Mouse (Mus musculus) heart, postnatal 10 days (tissue): ENCODE measurements around the gene Cxadr. TPM values are rescaled to one million over a fixed set of nuclear protein-coding genes. Genes with fewer than 3 reads are reported as not detected.

Source experiments
- total RNA-seq, 2 experiments: library from RNA; stranded (reverse); gene quantifications; 2 replicates each; pipeline ENCODE4 v1.2.3; 2021

The Cxadr gene
- total RNA-seq, 2 experiments from 2014 or later: 41.4 to 48.1 TPM

Other genes with a start within 250 kb of the Cxadr start
- gene Btg3, start 75.7 kb downstream of the Cxadr start, total RNA-seq: 10 to 100 TPM; 16.1 to 18.9 TPM